Mouse (Mus musculus): ENCODE results near the gene Kcnc2. TPM values are rescaled to one million over a fixed set of nuclear protein-coding genes. Genes with fewer than 3 reads are reported as not detected.
"Not testable (repeated sequence)": the region's sequence is repeated elsewhere in the genome, so short reads cannot be mapped to it uniquely, and the experiment has no call there.

Gene Kcnc2
- 7.3 and 7.6 TPM in 2 replicates for polyA plus RNA-seq (2012; rRNA removed)

DNA sequence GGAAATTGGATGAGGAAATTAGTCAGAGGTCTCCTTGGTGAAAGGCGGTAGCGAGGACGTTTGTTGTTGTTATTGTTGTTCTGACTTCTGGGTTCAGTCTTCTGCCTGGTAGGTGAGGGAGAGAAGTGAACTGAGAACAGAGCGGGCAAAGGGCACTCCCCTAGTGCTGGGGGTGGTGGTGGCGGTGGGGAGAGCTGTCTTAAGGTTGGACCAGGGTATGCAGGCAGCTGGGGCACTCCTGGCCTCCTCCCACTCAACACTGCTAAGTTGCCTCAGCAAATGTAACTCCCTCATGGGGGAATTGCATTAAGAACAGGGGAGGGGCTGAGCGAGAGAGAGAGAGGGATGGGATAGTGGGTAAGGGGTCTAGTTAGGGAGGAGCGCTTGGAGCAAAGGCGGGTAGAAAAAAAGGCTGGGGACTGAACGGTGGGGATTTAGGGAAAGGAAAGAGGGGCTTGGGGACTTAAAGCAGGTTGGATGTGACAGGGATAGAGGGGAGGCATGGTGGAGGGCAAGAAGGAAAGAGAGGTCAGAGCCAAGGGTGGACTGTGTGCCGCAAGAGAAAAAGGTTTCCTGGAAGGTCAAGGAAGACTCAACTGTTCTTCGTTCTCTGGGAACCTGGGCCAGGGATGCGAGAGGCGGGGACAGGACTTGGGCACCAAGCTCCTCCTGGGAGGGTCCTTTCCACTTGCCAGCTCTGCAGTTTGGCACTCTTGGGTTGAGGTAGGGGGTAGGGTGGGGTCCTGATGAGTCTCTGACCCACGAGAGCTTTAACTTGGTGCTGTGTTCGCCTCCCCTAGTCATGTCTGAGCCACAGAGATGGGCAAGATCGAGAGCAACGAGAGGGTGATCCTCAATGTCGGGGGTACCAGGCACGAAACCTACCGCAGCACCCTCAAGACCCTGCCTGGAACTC is at the start of gene Kcnc2:
Gene Kcnc2 (plus strand): TSS at position 235 of the 916 bp plus-strand sequence.
- DNase-seq (ENCODE audit: low read depth): peak; percentile 55
- TF ChIP-seq POLR2A (IDR thresholded peaks at IDR 0.05; ENCODE audit: borderline replicate concordance, extremely low read depth, insufficient read depth, insufficient read length, poor library complexity, severe bottlenecking) (no peak), CTCF (IDR thresholded peaks at IDR 0.05; ENCODE audit: borderline replicate concordance, extremely low read depth, insufficient read depth, insufficient read length) (no peak)

GRCm38 (mm10) chr10:112227073-112227472 is 43.8 kb upstream of the Kcnc2 start:
- no peak for DNase-seq (ENCODE audit: low read depth)
- TF ChIP-seq CTCF (IDR thresholded peaks at IDR 0.05; ENCODE audit: borderline replicate concordance, extremely low read depth, insufficient read depth, insufficient read length): no peak
- no peak for TF ChIP-seq POLR2A (IDR thresholded peaks at IDR 0.05; ENCODE audit: borderline replicate concordance, extremely low read depth, insufficient read depth, insufficient read length, poor library complexity, severe bottlenecking)

- not testable (repeated sequence) for DNase-seq (ENCODE audit: low read depth)
These were observed 41.7 kb upstream of the Kcnc2 start for GRCm38 (mm10) chr10:112229091-112229843.

- peak; percentile 36 for DNase-seq (ENCODE audit: low read depth)
These were observed 38.2 kb upstream of the Kcnc2 start for GRCm38 (mm10) chr10:112232733-112233132.

DNA sequence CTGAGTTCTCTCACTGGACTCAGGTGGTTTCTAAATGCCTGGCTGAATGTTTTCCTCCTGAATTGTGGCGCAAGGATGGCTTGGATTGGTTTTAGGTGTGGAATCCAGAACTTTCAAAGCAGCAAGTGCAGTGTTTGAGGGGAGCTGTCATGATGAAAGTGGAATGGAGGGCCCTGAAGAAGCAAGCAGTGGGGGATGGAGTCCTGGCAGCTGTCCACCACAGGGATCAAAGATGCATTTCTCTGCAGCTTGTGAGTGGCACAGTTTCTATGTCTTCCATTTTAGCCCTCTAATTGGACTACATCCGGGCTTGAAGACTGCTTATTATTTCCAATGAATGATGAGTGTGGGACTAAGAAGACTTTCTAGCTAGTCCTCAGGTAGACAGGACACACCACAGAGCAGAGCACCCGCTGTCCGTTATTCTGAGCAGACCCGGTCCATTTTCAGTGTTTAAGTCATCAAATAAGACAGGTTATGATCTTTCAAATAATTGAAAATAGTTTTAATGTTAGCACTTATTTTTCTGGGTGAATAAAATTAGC is 35.5 kb upstream of the Kcnc2 start:
- peak; percentile 62 for DNase-seq (ENCODE audit: low read depth)

GRCm38 (mm10) chr10:112248273-112248672 is 22.6 kb upstream of the Kcnc2 start:
- no peak for TF ChIP-seq POLR2A (IDR thresholded peaks at IDR 0.05; ENCODE audit: borderline replicate concordance, extremely low read depth, insufficient read depth, insufficient read length, poor library complexity, severe bottlenecking)
- TF ChIP-seq CTCF (IDR thresholded peaks at IDR 0.05; ENCODE audit: borderline replicate concordance, extremely low read depth, insufficient read depth, insufficient read length): no peak
- no peak for DNase-seq (ENCODE audit: low read depth)

DNA sequence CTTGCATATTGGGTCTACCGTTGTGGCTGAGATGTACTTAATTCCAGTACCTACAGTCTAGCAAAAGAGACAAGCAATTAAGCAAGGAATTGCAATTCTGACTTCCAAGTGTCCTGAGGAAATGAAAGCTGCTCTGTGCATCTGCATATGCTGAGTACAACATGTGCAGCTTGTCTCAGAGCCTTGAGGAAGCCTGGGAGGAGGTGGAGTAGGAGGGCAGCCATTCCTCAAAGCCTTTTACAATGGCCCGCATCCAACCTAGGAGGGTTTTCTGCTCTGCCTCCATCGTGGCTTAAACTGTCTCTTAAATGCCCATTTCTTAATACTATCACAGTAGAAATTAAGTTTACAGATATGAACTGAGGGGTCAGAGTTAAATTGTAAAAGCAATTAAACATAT is 7.5 kb upstream of the Kcnc2 start:
- TF ChIP-seq CTCF (IDR thresholded peaks at IDR 0.05; ENCODE audit: borderline replicate concordance, extremely low read depth, insufficient read depth, insufficient read length) (no peak), POLR2A (IDR thresholded peaks at IDR 0.05; ENCODE audit: borderline replicate concordance, extremely low read depth, insufficient read depth, insufficient read length, poor library complexity, severe bottlenecking) (no peak)
- no peak for DNase-seq (ENCODE audit: low read depth)

- TF ChIP-seq POLR2A (IDR thresholded peaks at IDR 0.05; ENCODE audit: borderline replicate concordance, extremely low read depth, insufficient read depth, insufficient read length, poor library complexity, severe bottlenecking) (no peak), CTCF (IDR thresholded peaks at IDR 0.05; ENCODE audit: borderline replicate concordance, extremely low read depth, insufficient read depth, insufficient read length) (no peak)
- DNase-seq (ENCODE audit: low read depth): no peak
These were observed 1.4 kb upstream of the Kcnc2 start for GRCm38 (mm10) chr10:112269481-112269880.

DNA sequence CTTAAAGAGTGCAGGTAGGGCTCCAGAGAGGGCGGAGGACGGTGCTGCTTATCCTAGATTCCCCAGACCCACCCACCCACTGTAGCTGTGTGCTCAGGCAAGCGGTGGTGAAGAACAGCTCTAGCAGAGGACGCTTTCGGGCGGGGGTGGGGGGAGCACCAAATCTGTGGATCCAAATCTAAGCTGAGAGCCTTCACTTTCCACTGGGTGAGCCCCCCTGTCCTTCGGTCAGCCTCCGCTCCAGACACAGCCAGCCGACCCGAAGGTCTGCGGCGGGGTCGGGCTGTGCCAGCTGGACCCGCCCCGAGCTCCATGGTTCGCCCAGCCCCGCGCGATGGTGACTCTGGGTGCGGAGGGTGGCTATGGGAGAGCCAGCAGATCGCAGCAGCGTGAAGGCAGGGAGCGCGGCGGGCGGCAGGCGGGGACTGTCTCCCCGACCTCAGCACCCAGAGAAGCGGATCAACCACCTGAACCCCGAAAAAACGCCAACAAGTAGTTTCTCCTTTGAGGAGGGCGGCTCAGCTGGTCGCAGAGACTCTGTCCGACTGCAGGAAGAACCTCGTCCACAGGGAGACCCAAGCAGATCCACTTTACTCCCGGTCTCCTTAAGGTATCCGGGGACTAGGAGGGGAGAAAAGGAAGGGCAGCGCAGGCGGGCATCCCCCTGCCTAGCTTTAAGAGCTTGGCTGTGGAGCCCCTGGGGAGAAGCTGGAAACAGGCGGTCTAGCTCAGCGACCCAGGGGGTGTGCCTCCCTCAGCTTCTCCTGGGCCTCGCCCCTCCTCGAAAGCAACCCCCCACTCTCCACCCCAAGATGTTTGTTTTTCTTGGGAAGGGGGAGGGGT is 761 bp upstream of the Kcnc2 start:
- peak; percentile 60 for DNase-seq (ENCODE audit: low read depth)
- TF ChIP-seq POLR2A (IDR thresholded peaks at IDR 0.05; ENCODE audit: borderline replicate concordance, extremely low read depth, insufficient read depth, insufficient read length, poor library complexity, severe bottlenecking): no peak
- no peak for TF ChIP-seq CTCF (IDR thresholded peaks at IDR 0.05; ENCODE audit: borderline replicate concordance, extremely low read depth, insufficient read depth, insufficient read length)

GRCm38 (mm10) chr10:112271803-112272165 is 863 bp downstream of the Kcnc2 start:
- DNase-seq (ENCODE audit: low read depth): peak; percentile 56

DNA sequence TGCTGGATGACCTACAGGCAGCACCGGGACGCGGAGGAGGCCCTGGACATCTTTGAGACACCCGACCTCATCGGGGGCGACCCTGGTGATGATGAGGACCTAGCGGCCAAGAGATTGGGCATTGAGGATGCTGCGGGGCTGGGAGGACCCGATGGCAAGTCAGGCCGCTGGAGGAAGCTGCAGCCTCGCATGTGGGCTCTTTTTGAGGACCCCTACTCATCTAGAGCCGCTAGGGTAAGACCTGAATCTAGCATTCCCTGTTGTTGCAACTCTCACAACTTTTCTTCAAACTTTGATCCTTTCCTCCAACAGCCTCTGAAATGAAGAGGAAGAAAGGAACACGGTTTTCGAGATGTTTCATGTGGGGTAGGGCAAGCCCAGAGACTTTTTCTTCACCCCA is 1.2 kb downstream of the Kcnc2 start:
- no peak for DNase-seq (ENCODE audit: low read depth)
- TF ChIP-seq POLR2A (IDR thresholded peaks at IDR 0.05; ENCODE audit: borderline replicate concordance, extremely low read depth, insufficient read depth, insufficient read length, poor library complexity, severe bottlenecking): no peak
- TF ChIP-seq CTCF (IDR thresholded peaks at IDR 0.05; ENCODE audit: borderline replicate concordance, extremely low read depth, insufficient read depth, insufficient read length): no peak

More at GRCm38 (mm10) chr10:112271803-112272165, 863 bp downstream of the Kcnc2 start:
- no peak for TF ChIP-seq POLR2A (IDR thresholded peaks at IDR 0.05; ENCODE audit: borderline replicate concordance, extremely low read depth, insufficient read depth, insufficient read length, poor library complexity, severe bottlenecking)
- TF ChIP-seq CTCF (IDR thresholded peaks at IDR 0.05; ENCODE audit: borderline replicate concordance, extremely low read depth, insufficient read depth, insufficient read length): no peak

Data from brain, embryonic 14.5 days (tissue).